Mouse (Mus musculus): ENCODE measurements around the gene Cmbl.
A peak's percentile ranks its signal among the peaks of the same experiment; 100 is the strongest.

The Cmbl gene

GRCm38 (mm10) chr15:31565184-31565583, at the start of gene Cmbl:
TSS of gene Cmbl (plus strand) at chr15:31565389.
- no peak for DNase-seq (ENCODE audit: extremely low spot score)

DNA sequence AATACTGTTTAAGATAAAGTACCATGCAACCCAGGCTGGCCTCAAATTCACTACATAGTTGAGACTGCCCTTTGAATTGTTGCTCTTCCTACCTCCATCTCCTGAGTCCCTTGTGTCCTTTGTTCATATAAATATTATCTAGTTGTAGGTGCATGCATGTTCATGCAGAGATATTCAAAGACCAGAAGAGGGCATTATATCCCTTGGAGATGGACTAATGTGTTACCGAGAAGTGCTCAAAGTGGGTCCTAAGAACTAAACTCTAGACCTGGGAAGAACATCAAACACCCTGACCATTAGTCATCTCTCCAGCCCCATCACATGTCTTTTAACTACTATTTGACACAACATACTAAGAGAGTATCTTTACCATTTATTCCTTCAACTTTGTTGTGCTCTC, 48.0 kb upstream of the Cmbl start:
- DNase-seq (ENCODE audit: extremely low spot score): no peak

DNA sequence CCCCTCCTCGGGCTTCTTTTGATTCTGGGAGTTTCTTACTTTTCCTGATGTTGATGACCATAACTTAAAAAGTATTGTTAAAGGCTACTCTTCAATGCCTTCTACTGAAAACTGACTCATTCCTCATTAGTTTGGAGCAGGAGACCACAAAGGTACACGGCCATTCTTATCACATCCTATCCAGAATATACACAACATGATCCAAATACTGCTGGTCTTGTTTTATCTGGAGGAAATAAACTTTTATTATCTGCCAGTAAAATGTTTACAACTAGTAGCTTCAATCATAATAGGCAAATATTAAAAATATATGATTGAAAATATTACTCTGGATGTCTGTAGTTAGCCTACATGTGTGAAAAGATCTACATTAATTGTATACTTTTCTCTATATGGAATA, 46.8 kb upstream of the Cmbl start:
- DNase-seq (ENCODE audit: extremely low spot score): no peak

- no peak for DNase-seq (ENCODE audit: extremely low spot score)
These were observed 46.2 kb upstream of the Cmbl start for GRCm38 (mm10) chr15:31519000-31519399.

- no peak for DNase-seq (ENCODE audit: extremely low spot score)
These were observed 38.7 kb upstream of the Cmbl start for GRCm38 (mm10) chr15:31526463-31526862.

DNA sequence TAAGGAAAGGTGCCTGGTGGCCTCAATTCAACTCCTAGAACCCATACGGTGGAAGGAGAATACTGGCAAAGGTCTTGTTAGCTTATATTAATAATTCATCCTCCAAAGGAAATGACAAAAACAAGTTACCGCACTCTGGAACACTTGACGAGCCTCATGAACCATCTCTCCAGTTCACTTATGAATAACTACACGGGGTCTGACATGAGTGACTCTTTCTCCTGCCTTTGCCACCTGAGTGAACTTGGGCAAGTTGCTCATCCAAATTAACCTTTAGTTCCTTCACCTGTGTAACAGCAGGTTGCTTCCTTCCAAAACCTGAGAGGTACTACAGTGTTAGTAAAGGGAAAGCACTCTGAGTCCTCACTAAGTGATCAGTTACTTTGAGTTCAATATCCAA, 36.7 kb upstream of the Cmbl start:
- no peak for DNase-seq (ENCODE audit: extremely low spot score)

DNA sequence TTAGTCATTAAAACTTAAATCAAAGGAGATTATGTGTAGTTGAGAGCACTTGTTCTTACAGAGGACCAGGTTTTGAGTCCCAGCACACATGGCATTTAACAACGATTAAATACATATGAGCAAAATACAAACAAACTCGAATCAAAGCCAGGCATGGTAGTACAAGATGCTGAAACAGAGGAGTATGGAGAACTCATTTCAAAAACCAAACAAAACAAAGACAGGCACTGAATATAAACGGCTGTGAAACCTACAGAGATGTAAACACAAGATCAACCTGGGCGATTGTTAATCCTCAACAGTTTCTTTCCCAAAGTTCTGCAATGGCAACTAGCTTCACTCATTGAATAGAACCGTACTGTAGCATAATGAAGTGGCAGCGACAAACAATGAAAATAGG, 36.1 kb upstream of the Cmbl start:
- no peak for DNase-seq (ENCODE audit: extremely low spot score)

- peak; percentile 62 for DNase-seq (ENCODE audit: extremely low spot score)
These were observed 35.2 kb upstream of the Cmbl start for GRCm38 (mm10) chr15:31529811-31530658.

- DNase-seq (ENCODE audit: extremely low spot score): peak; percentile 90
These were observed 34.3 kb upstream of the Cmbl start, which contains the start of gene March6 for GRCm38 (mm10) chr15:31530659-31531445. TSS of gene March6 (minus strand) at chr15:31531053.

- no peak for DNase-seq (ENCODE audit: extremely low spot score)
These were observed 33.5 kb upstream of the Cmbl start for GRCm38 (mm10) chr15:31531446-31532330.

DNA sequence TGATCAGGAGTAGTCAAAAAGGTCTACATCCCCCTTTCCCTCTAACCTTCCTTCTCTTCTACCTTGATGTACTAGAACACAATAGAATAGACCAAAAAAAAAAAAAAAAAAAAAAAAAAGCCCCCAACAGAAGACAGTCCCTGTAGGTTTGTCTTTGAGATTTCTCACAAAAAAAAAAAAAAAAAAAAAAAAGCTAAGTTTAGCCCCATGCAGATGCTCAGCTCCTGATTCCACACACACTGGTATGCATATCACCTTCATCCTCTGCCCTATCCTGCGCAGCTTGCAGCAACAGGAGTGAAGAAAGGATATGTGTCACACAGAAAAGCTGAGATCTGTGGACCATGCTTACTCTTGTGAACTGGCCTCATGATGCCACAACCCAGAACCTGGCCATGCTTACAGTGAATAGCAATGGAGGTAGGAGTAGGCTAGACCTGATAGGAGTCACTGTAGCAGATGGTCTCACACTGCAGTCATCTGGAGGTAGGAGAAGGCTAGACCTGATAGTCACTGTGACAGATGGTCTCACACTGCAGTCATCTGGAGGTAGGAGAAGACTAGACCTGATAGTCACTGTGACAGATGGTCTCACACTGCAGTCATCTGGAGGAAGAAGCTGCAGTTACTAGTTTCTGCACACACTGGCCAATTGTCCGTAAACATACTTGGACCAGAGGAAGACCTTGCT, 32.7 kb upstream of the Cmbl start:
- no peak for DNase-seq (ENCODE audit: extremely low spot score)

DNA sequence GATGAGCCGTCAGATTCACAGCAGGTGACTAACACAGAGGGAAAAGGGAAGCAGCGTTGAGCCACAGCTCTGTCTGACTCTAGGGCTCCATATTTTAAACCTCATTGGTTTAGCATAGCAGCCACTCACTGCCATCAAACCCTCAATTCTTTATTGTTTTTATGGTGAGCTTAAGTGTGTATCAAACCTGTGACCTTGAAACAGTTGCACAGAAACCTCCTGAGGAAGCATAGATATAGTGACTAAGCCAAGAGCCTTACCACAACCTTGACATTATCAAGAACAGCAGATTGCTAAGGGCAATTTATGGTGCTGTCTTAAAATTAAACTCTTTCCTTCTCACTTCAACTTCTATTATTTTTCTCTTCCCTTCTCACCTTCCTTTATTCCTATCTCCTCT, 31.7 kb upstream of the Cmbl start:
- DNase-seq (ENCODE audit: extremely low spot score): no peak

DNA sequence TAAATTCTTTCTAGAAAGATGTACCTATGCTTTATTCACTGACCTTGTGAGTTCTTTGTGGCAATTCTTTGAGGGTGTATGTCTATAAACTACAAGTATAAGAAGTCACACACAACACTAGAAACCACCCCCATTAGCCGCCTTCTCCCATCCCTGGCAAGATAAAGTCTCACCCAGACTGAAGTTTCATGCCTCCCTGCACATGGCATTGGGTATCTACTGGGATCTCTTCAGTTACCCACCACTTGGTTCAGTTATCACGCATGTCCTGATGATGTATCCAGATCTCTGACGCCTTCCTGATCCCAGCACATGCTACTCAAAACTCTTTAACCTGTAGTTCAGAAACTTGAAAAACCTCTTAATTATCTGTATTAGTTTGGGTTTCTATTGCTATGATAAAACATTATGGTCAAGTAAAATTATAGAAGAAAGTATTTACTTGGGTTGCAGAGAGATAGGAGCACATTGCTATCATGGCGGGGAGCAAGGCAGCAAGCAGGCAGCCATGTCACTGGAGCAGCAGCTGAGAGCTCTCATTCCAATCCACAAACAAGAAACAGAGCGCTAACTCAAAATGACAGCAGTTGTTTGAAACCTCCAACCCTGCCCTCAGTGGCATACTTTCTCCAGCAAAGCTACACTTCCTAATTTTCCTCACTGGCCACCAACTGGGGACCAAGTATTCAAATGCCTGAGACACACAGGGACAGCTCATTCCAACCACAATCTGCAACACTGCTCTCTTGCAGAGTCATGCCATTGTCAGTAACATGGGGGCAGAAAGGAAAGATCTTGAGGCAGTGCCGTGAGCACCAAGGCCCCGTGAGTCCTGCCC, 30.5 kb upstream of the Cmbl start:
- DNase-seq (ENCODE audit: extremely low spot score): no peak

DNA sequence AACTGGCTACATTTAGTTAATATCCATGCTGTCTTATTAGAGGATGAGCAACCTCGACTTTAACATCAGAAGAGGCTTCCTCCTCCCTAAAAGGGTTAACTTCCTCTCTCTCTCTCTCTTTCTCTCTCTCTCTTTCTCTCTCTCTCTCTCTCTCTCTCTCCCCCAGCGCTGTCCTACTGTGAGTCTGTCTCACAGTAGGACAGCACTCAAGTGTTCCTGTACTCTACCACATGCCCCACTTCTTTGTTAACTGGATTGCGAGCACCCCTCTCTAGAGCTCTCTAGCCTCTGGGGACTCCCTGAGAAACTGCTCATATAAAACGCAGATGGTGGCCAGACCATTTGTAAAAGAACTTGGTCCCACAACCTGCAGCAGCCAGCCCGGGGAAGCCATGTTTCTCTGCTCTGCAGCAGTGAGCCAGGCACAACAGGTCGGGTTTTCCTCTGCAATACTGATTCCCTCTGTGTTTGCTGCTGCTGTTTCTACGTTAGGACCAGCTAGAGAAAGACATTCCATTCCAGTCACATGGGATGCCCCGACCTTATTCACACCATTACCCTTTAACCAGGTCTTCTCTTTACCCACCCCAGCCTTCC, 29.8 kb upstream of the Cmbl start:
- DNase-seq (ENCODE audit: extremely low spot score): peak; percentile 17

DNA sequence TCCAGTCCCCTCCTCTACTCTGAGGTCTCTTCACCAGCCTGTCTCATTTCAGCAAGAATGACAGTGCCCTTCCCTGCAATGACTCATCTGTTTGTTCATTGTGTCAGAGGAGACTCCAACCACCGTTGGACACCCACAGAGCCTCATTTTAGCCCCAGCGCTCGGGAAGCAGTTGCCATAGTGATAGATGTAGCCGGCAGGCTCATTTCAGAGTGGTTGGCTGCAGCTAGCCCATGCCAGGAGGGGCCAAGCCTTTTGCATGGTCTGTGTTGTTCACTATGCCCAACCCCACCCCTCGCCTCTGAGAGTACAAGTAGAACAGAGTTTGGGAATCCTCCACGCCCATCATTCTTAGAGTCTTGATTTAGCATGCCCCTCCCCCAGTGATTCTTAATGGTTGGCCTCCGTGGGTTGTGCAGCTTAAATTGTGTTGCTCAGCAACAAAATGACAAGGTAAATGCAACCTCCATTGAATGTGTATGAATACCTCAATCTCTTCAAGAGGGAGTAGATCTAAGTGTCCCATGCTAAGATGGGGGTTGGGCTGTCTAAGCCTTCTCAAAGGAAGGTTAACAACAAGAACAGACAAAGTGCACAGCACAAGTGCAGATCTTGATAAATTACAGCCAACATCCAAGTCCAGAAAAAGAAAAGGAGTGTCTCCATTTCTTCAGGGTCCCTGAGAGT, 29.0 kb upstream of the Cmbl start:
- DNase-seq (ENCODE audit: extremely low spot score): peak; percentile 66

- no peak for DNase-seq (ENCODE audit: extremely low spot score)
These were observed 27.5 kb upstream of the Cmbl start for GRCm38 (mm10) chr15:31537706-31538105.

GRCm38 (mm10) chr15:31538346-31538745, 26.8 kb upstream of the Cmbl start:
- DNase-seq (ENCODE audit: extremely low spot score): no peak

- DNase-seq (ENCODE audit: extremely low spot score): no peak
These were observed 25.3 kb upstream of the Cmbl start for GRCm38 (mm10) chr15:31539643-31540512.

DNA sequence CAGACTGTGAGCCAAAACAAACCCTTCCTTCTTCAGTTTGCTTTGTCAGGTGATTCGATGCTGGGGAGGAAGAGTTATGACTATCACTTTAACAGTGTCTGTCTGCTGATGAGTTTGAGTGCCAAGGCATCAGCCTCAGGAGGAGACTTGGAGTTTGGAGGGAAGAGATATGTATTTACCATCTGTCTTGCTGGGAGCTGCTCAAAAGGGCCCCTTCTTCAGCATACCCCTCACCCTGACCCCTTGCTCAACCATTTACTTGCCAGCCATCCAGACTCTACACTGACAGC, 24.7 kb upstream of the Cmbl start:
- no peak for DNase-seq (ENCODE audit: extremely low spot score)

Measured in embryo, embryonic 9.5 days (tissue).